Mouse (Mus musculus): Measurements from ENCODE around the gene Tinag. TPM values are rescaled to one million over a fixed set of nuclear protein-coding genes. Genes with fewer than 3 reads are reported as not detected.

Gene Tinag
- polyA plus RNA-seq, 1 experiment from 2014 or later: 40.4 TPM

GRCm38 (mm10) chr9:76996021-76996420 is 49.6 kb downstream of the Tinag start:
- Histone ChIP-seq H3K9ac (no peak overlapping the region), H3K4me3 (no peak overlapping the region), H3K4me2 (no peak overlapping the region), H3K36me3 (no peaks in the 10 kb centered on the region), H3K4me1 (no peaks in the 10 kb centered on the region), H3K9me3 (no peaks in the 10 kb centered on the region), H3K27me3 (no peaks in the 10 kb centered on the region), H3K27ac (no peak overlapping the region)
- 88% methylated on average over 1 of the region's 1 CpGs for WGBS
- no peak for ATAC-seq (ENCODE audit: borderline replicate concordance, extremely low read depth, low FRiP score, low TSS enrichment)

GRCm38 (mm10) chr9:76989946-76990345 is 55.6 kb downstream of the Tinag start:
- no peaks in the 10 kb centered on the region for H3K36me3 ChIP-seq
- no peak overlapping the region for H3K4me3 ChIP-seq
- no peaks in the 10 kb centered on the region for H3K4me1 ChIP-seq
- H3K9ac ChIP-seq: no peak overlapping the region
- no peak overlapping the region for H3K27ac ChIP-seq
- no peaks in the 10 kb centered on the region for H3K27me3 ChIP-seq
- no peak for ATAC-seq (ENCODE audit: borderline replicate concordance, extremely low read depth, low FRiP score, low TSS enrichment)
- no peaks in the 10 kb centered on the region for H3K9me3 ChIP-seq
- H3K4me2 ChIP-seq: no peak overlapping the region

DNA sequence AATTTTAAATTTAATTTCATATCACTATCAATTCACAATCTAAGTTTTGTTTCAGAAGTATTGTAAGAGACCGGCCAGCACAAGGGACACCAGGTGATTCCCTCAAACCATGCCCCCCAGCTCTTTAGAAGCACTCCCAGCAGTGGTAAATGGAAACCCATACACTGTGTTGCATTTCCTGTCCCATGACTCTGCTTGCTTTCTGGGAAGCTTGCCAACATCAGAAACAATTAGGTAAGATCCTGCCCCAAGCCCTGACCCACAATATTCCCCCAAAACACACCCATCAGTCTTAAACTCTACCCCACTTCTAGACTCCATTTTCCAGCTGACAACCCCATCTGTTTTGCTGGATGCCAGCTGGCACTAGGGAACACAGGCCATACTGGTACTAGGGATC is 110.8 kb downstream of the Tinag start:
- H3K4me2 ChIP-seq: no peak overlapping the region
- no peak for ATAC-seq (ENCODE audit: borderline replicate concordance, extremely low read depth, low FRiP score, low TSS enrichment)
- no peak overlapping the region for H3K9ac ChIP-seq
- no peaks in the 10 kb centered on the region for H3K9me3 ChIP-seq
- H3K36me3 ChIP-seq: no peaks in the 10 kb centered on the region
- WGBS: 84% methylated on average over 1 of the region's 1 CpGs
- H3K27me3 ChIP-seq: no peaks in the 10 kb centered on the region
- H3K4me1 ChIP-seq: no peaks in the 10 kb centered on the region
- no peak overlapping the region for H3K27ac ChIP-seq
- no peak overlapping the region for H3K4me3 ChIP-seq

- H3K27ac ChIP-seq: no peak overlapping the region
- no peaks in the 10 kb centered on the region for H3K9me3 ChIP-seq
- no peaks in the 10 kb centered on the region for H3K36me3 ChIP-seq
- no peak overlapping the region for H3K9ac ChIP-seq
- no peak for ATAC-seq (ENCODE audit: borderline replicate concordance, extremely low read depth, low FRiP score, low TSS enrichment)
- H3K4me3 ChIP-seq: no peak overlapping the region
- 80% methylated on average over 5 of the region's 5 CpGs for WGBS
- no peaks in the 10 kb centered on the region for H3K4me1 ChIP-seq
- no peak overlapping the region for H3K4me2 ChIP-seq
- no peaks in the 10 kb centered on the region for H3K27me3 ChIP-seq
These were observed 130.4 kb downstream of the Tinag start for GRCm38 (mm10) chr9:76915093-76915661.

Data from lung, embryonic 15.5 days (tissue).